Mouse (Mus musculus) embryo, embryonic 11 days (tissue): ENCODE data around the gene Serpinc1.
A peak's percentile ranks its signal among the peaks of the same experiment; 100 is the strongest.
"Not testable (repeated sequence)": the region's sequence is repeated elsewhere in the genome, so short reads cannot be mapped to it uniquely, and the experiment has no call there.

Experiments used
- DNase-seq: peaks from one replicate; pipeline ENCODE4 v3.0.0-alpha.2; 2015

Serpinc1 gene

GRCm38 (mm10) chr1:160978071-160978735 lies at the start of gene Serpinc1:
Gene Serpinc1 (plus strand): TSS chr1:160978585.
- DNase-seq: no peak

- DNase-seq: no peak
These were observed 47.1 kb upstream of the Serpinc1 start for GRCm38 (mm10) chr1:160931320-160931719.

- peak; percentile 63 for DNase-seq
These were observed 44.4 kb upstream of the Serpinc1 start for GRCm38 (mm10) chr1:160933896-160934482.

- no peak for DNase-seq
These were observed 42.8 kb upstream of the Serpinc1 start for GRCm38 (mm10) chr1:160935551-160935950.

- no peak for DNase-seq
These were observed 15.2 kb upstream of the Serpinc1 start for GRCm38 (mm10) chr1:160963199-160963598.

- no peak for DNase-seq
These were observed 11.1 kb upstream of the Serpinc1 start for GRCm38 (mm10) chr1:160967268-160967667.

- DNase-seq: no peak
These were observed 9.7 kb upstream of the Serpinc1 start for GRCm38 (mm10) chr1:160968643-160969042.

GRCm38 (mm10) chr1:160980021-160980420 lies 1.6 kb downstream of the Serpinc1 start:
- DNase-seq: no peak

GRCm38 (mm10) chr1:160980537-160981234 lies 2.3 kb downstream of the Serpinc1 start:
- DNase-seq: no peak

GRCm38 (mm10) chr1:160981337-160981736 lies 3.0 kb downstream of the Serpinc1 start:
- no peak for DNase-seq

- no peak for DNase-seq
These were observed 4.5 kb downstream of the Serpinc1 start for GRCm38 (mm10) chr1:160982887-160983286.

GRCm38 (mm10) chr1:160984731-160985130 lies 6.3 kb downstream of the Serpinc1 start:
- DNase-seq: not testable (repeated sequence)

GRCm38 (mm10) chr1:160985477-160985876 lies 7.1 kb downstream of the Serpinc1 start:
- no peak for DNase-seq

- DNase-seq: no peak
These were observed 8.7 kb downstream of the Serpinc1 start for GRCm38 (mm10) chr1:160986881-160987635.

- DNase-seq: no peak
These were observed 11.0 kb downstream of the Serpinc1 start for GRCm38 (mm10) chr1:160989395-160989794.

GRCm38 (mm10) chr1:160993851-160994250 lies 15.5 kb downstream of the Serpinc1 start:
- DNase-seq: no peak

GRCm38 (mm10) chr1:161004942-161005341 lies 26.6 kb downstream of the Serpinc1 start:
- DNase-seq: no peak

GRCm38 (mm10) chr1:161005526-161005925 lies 27.1 kb downstream of the Serpinc1 start:
- DNase-seq: no peak

- DNase-seq: no peak
These were observed 28.1 kb downstream of the Serpinc1 start for GRCm38 (mm10) chr1:161006471-161006870.

GRCm38 (mm10) chr1:161008038-161008437 lies 29.7 kb downstream of the Serpinc1 start:
- DNase-seq: no peak

- DNase-seq: no peak
These were observed 32.1 kb downstream of the Serpinc1 start for GRCm38 (mm10) chr1:161010436-161010835.

- DNase-seq: no peak
These were observed 38.0 kb downstream of the Serpinc1 start for GRCm38 (mm10) chr1:161016378-161016777.

- no peak for DNase-seq
These were observed 41.7 kb downstream of the Serpinc1 start for GRCm38 (mm10) chr1:161020051-161020450.
